Mouse (Mus musculus): ENCODE measurements around the gene Plekhh1. TPM values are rescaled to one million over a fixed set of nuclear protein-coding genes. Genes with fewer than 3 reads are reported as not detected.

The Plekhh1 gene
- polyA plus RNA-seq, 1 experiment = 6.8 TPM

- no peak for DNase-seq (ENCODE audit: low read depth)
- TF ChIP-seq POLR2A (IDR thresholded peaks at IDR 0.05; ENCODE audit: borderline replicate concordance, extremely low read depth, insufficient read depth, insufficient read length, poor library complexity, severe bottlenecking) = no peak
- TF ChIP-seq CTCF (IDR thresholded peaks at IDR 0.05; ENCODE audit: borderline replicate concordance, extremely low read depth, insufficient read depth, insufficient read length) = no peak
These were observed 30.6 kb downstream of the Plekhh1 start for GRCm38 (mm10) chr12:79059573-79059972.

DNA sequence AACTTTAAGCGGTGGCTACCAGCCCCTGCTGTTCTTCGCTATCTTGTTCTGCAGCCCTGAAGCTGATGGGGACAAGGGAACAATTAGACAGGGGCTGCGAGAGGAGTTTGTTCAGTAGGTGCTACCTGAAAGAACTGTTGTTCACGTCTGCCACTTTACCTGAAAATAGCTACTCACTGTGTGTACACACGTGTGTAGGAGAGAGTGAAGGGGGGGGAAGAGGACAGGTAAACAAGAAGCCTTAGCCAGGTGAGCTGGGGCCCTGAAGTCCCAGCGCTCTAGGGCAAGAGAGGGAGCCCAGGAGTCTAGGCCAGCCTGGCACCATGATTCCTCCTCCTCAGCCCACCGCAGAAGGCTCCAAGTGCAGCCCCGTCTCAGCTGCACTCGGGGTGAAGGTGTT is 31.2 kb downstream of the Plekhh1 start:
- TF ChIP-seq CTCF (IDR thresholded peaks at IDR 0.05; ENCODE audit: borderline replicate concordance, extremely low read depth, insufficient read depth, insufficient read length) = no peak
- no peak for TF ChIP-seq POLR2A (IDR thresholded peaks at IDR 0.05; ENCODE audit: borderline replicate concordance, extremely low read depth, insufficient read depth, insufficient read length, poor library complexity, severe bottlenecking)
- no peak for DNase-seq (ENCODE audit: low read depth)

DNA sequence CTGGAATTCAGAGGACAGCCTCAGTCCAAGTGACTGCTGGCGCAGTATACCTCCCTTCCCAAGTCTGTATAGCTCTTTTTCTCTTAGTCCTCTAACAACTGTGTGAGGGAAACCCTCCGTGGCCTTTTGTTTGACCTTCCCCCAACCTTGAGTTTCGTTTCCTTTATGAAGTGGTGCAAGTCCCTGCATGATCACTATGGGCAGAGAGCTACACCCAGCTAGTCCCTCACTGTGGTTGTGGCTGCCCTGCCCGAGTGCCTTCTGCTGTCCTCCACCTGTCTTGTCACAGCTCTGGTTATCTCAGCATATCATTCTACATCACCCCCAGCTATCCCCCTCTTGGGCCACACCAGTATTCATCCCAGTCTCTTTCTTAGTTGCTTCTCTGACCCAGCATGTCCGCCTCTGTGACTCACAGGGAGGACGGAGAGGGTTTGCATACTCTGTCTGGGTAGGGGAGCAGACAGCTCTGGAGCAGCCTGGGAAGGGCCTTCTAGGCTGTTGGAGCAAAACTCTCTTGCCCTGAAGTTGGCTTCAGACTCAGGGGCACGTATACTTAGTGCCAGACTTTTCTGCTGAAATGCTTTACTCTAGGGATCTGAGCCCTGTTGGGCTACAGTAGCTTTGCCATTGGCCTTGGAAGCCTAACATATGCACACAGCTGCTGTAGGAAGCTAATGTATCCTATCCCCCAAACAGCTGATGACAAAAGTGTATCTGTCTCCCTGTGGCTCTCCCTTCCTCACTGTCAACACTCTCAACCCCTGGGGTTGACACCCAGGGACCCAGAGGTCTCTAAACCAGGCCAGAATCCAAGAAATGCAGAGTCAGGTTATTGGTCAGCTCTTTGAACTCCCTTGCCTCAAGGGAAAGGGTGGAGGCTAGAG is 32.0 kb downstream of the Plekhh1 start:
- DNase-seq (ENCODE audit: low read depth) = no peak
- TF ChIP-seq CTCF (IDR thresholded peaks at IDR 0.05; ENCODE audit: borderline replicate concordance, extremely low read depth, insufficient read depth, insufficient read length) (no peak), POLR2A (IDR thresholded peaks at IDR 0.05; ENCODE audit: borderline replicate concordance, extremely low read depth, insufficient read depth, insufficient read length, poor library complexity, severe bottlenecking) (no peak)

DNA sequence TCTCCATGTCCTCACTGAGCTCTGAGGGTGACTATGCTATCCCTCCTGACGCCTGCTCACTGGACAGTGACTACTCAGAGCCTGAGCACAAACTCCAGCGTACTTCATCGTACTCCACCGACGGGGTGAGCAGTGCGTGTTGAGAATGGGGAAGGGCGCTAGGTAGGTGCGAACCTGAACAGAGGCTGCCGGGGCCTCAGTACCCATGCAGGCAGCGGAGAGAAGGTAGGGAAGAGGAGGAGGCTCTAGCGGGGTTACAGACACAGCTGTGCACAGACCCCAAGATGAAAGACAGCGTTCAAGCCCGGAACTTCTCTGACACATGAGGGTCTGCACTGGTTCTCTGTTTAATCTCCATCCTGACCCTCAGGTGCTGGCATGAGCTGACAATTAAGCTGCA is 35.5 kb downstream of the Plekhh1 start:
- DNase-seq (ENCODE audit: low read depth) = no peak
- TF ChIP-seq CTCF (IDR thresholded peaks at IDR 0.05; ENCODE audit: borderline replicate concordance, extremely low read depth, insufficient read depth, insufficient read length) (no peak), POLR2A (IDR thresholded peaks at IDR 0.05; ENCODE audit: borderline replicate concordance, extremely low read depth, insufficient read depth, insufficient read length, poor library complexity, severe bottlenecking) (no peak)

- no peak for DNase-seq (ENCODE audit: low read depth)
- TF ChIP-seq CTCF (IDR thresholded peaks at IDR 0.05; ENCODE audit: borderline replicate concordance, extremely low read depth, insufficient read depth, insufficient read length) (no peak), POLR2A (IDR thresholded peaks at IDR 0.05; ENCODE audit: borderline replicate concordance, extremely low read depth, insufficient read depth, insufficient read length, poor library complexity, severe bottlenecking) (no peak)
These were observed 37.5 kb downstream of the Plekhh1 start for GRCm38 (mm10) chr12:79066431-79066830.

GRCm38 (mm10) chr12:79067526-79067925 is 38.6 kb downstream of the Plekhh1 start:
- DNase-seq (ENCODE audit: low read depth) = no peak
- no peak for TF ChIP-seq POLR2A (IDR thresholded peaks at IDR 0.05; ENCODE audit: borderline replicate concordance, extremely low read depth, insufficient read depth, insufficient read length, poor library complexity, severe bottlenecking)
- TF ChIP-seq CTCF (IDR thresholded peaks at IDR 0.05; ENCODE audit: borderline replicate concordance, extremely low read depth, insufficient read depth, insufficient read length) = no peak

DNA sequence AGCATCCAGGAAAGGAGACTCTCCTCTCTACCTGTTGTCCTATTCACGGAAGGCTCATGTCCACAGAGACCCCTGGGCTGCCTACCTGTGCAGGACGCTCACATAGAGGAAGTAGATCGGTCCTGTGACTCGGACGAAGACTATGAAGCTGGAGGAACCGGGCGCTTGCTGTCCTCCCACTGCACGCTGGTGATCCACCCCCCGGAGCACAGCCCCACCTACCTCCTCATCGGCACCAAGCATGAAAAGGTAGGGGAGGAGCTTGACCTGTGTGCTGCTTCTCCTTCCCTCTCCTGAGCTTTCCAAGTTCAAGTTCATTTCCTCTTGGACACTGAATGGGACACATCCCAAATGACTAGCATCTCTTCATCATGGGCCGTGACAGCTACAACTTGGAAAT is 39.3 kb downstream of the Plekhh1 start:
- TF ChIP-seq POLR2A (IDR thresholded peaks at IDR 0.05; ENCODE audit: borderline replicate concordance, extremely low read depth, insufficient read depth, insufficient read length, poor library complexity, severe bottlenecking) (no peak), CTCF (IDR thresholded peaks at IDR 0.05; ENCODE audit: borderline replicate concordance, extremely low read depth, insufficient read depth, insufficient read length) (no peak)
- DNase-seq (ENCODE audit: low read depth) = no peak

- DNase-seq (ENCODE audit: low read depth) = no peak
- TF ChIP-seq CTCF (IDR thresholded peaks at IDR 0.05; ENCODE audit: borderline replicate concordance, extremely low read depth, insufficient read depth, insufficient read length) (no peak), POLR2A (IDR thresholded peaks at IDR 0.05; ENCODE audit: borderline replicate concordance, extremely low read depth, insufficient read depth, insufficient read length, poor library complexity, severe bottlenecking) (no peak)
These were observed 40.2 kb downstream of the Plekhh1 start for GRCm38 (mm10) chr12:79069187-79069608.

GRCm38 (mm10) chr12:79069916-79070315 is 41.0 kb downstream of the Plekhh1 start:
- TF ChIP-seq POLR2A (IDR thresholded peaks at IDR 0.05; ENCODE audit: borderline replicate concordance, extremely low read depth, insufficient read depth, insufficient read length, poor library complexity, severe bottlenecking) (no peak), CTCF (IDR thresholded peaks at IDR 0.05; ENCODE audit: borderline replicate concordance, extremely low read depth, insufficient read depth, insufficient read length) (no peak)
- DNase-seq (ENCODE audit: low read depth) = no peak

- no peak for TF ChIP-seq CTCF (IDR thresholded peaks at IDR 0.05; ENCODE audit: borderline replicate concordance, extremely low read depth, insufficient read depth, insufficient read length)
- TF ChIP-seq POLR2A (IDR thresholded peaks at IDR 0.05; ENCODE audit: borderline replicate concordance, extremely low read depth, insufficient read depth, insufficient read length, poor library complexity, severe bottlenecking) = no peak
- peak; percentile 3 for DNase-seq (ENCODE audit: low read depth)
These were observed 41.9 kb downstream of the Plekhh1 start for GRCm38 (mm10) chr12:79070736-79071333.

- DNase-seq (ENCODE audit: low read depth) = no peak
- no peak for TF ChIP-seq CTCF (IDR thresholded peaks at IDR 0.05; ENCODE audit: borderline replicate concordance, extremely low read depth, insufficient read depth, insufficient read length)
- no peak for TF ChIP-seq POLR2A (IDR thresholded peaks at IDR 0.05; ENCODE audit: borderline replicate concordance, extremely low read depth, insufficient read depth, insufficient read length, poor library complexity, severe bottlenecking)
These were observed 43.6 kb downstream of the Plekhh1 start for GRCm38 (mm10) chr12:79072576-79072975.

All from brain, embryonic 14.5 days (tissue).